Mouse (Mus musculus) embryonic fibroblast, embryonic 13.5 days (primary cell): Measurements from ENCODE around the gene 9330159F19Rik.

Experiments
- CTCF ChIP-seq: IDR thresholded peaks from 2 replicates; pipeline ENCODE4 v1.5.1; 2011; ENCODE audit warnings: mild to moderate bottlenecking, control low read depth, low read length, moderate library complexity, borderline replicate concordance; ENCODE audit not compliant: insufficient read depth
- POLR2A ChIP-seq: IDR thresholded peaks from 2 replicates; pipeline ENCODE4 v1.6.1; 2011; ENCODE audit warnings: low read depth, mild to moderate bottlenecking, control low read depth, low read length, moderate library complexity

- TF ChIP-seq POLR2A (no peak), CTCF (no peak)
These were observed 31.2 kb upstream of the 9330159F19Rik start for GRCm38 (mm10) chr10:29180210-29180609.
